Mouse (Mus musculus): ENCODE results near the gene Rapgef1. TPM values are rescaled to one million over a fixed set of nuclear protein-coding genes. Genes with fewer than 3 reads are reported as not detected.

Gene Rapgef1
- total and polyA plus RNA-seq, 3 experiments = 86.5 to 185 (median 170) TPM

DNA sequence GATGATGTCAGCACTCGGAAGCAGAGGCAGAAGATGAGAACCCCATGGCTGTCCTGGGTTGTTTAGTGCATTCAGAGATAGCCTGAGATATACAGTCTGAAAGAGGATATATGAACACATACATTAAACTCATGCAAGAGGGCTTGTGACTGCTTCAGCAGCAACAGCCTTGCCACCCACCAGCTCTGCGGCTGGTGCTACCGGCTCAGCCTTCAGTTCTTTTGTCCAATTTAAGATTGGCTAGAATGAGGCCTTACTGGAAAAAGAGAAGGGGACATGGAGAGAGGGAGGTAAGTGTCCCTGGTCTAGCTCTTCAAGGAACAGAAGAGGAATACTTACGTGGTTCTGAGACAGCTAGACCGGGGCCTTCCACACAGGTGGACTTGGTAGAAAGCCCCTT lies 13.9 kb upstream of the Rapgef1 start:
- no peak for DNase-seq (ENCODE audit: extremely low read depth)

DNA sequence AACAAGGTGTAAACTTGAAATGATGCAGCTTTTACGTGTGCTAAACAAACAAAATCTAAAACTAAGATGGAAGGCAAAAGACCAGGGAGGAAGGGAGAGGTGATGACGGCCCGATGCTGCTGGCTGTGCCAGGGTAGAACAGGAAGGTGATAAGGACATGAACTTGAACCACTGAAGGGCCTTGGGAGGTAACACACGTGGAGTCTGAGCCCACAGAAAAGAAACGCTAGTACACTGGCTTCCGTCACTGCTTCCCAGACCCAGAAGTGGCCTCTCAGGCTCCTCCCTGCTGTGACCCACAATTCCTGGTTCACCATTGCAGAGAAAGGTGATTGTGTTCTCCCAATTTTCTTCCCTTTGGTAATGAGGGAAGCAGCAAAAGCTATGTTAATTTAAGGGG lies 13.1 kb upstream of the Rapgef1 start:
- Histone ChIP-seq H3K27ac (ENCODE audit: insufficient read depth, low read depth) (no peak overlapping the region), H3K27me3 (replicated peaks) (no peaks in the 10 kb centered on the region), H3K4me2 (ENCODE audit: insufficient read depth, low read depth, poor library complexity, severe bottlenecking) (no peak overlapping the region), H3K4me3 (replicated peaks in 1 of 3; ENCODE audit: low read depth in 2 of 3, low read length in 2 of 3, poor library complexity in 1 of 3) (no peak overlapping the region), H3K4me1 (ENCODE audit: control insufficient read depth in 1 of 2, insufficient read depth in 2 of 2) (peaks cover 2 to 11% of the 10 kb centered on the region in 2 experiments; a peak in 2 of 4 replicates), H3K36me3 (replicated peaks in 1 of 2; ENCODE audit: control insufficient read depth in 1 of 2, insufficient read depth in 1 of 2, low read length in 1 of 2) (no peaks in the 10 kb centered on the region), H3K79me2 (replicated peaks; ENCODE audit: control insufficient read depth, extremely low read depth, insufficient read depth, poor library complexity, severe bottlenecking) (no peaks in the 10 kb centered on the region), H3K9ac (ENCODE audit: insufficient read depth, low read depth) (no peak overlapping the region), H3K9me3 (replicated peaks; ENCODE audit: low read length) (no peaks in the 10 kb centered on the region)
- dilution Hi-C loops (cut with MboI; ENCODE audit: extremely low pct_ligation_motif_present, extremely low pct_unique_long_range_greater_than_20kb, low sequenced_read_pairs) (no loop called here), in situ Hi-C loops (cut with MboI; ENCODE audit: low pct_ligation_motif_present, low pct_unique_long_range_greater_than_20kb, low sequenced_read_pairs) (loop anchor here (10.0 kb wide), 1 partner anchor 392 kb away; no protein-coding TSS in a partner anchor)
- no peak for TF ChIP-seq JUN (IDR thresholded peaks at IDR 0.05; ENCODE audit: insufficient read depth, low read depth, low read length)
- TF ChIP-seq MYC (IDR thresholded peaks at IDR 0.05; ENCODE audit: low read depth, low read length) = no peak
- TF ChIP-seq SIN3A (IDR thresholded peaks at IDR 0.05; ENCODE audit: low read length) = no peak
- TF ChIP-seq TCF12 (IDR thresholded peaks at IDR 0.05; ENCODE audit: low read depth, low read length) = no peak
- TF ChIP-seq E2F4 (IDR thresholded peaks at IDR 0.05; ENCODE audit: insufficient replicate concordance, low read depth, low read length) = no peak
- no peak for TF ChIP-seq EP300 (IDR thresholded peaks at IDR 0.05; ENCODE audit: low read length)
- TF ChIP-seq ZMIZ1 (IDR thresholded peaks at IDR 0.05; ENCODE audit: low read depth, low read length) = no peak
- DNase-seq (ENCODE audit: extremely low read depth) = no peak

More for the DNA sequence above, 13.9 kb upstream of the Rapgef1 start:
- Histone ChIP-seq H3K4me3 (replicated peaks in 1 of 3; ENCODE audit: low read depth in 2 of 3, low read length in 2 of 3, poor library complexity in 1 of 3) (no peak overlapping the region), H3K36me3 (replicated peaks in 1 of 2; ENCODE audit: control insufficient read depth in 1 of 2, insufficient read depth in 1 of 2, low read length in 1 of 2) (no peaks in the 10 kb centered on the region), H3K4me1 (ENCODE audit: control insufficient read depth in 1 of 2, insufficient read depth in 2 of 2) (peaks cover 2 to 11% of the 10 kb centered on the region in 2 experiments; a peak in 2 of 4 replicates), H3K9me3 (replicated peaks; ENCODE audit: low read length) (no peaks in the 10 kb centered on the region), H3K27me3 (replicated peaks) (no peaks in the 10 kb centered on the region), H3K79me2 (replicated peaks; ENCODE audit: control insufficient read depth, extremely low read depth, insufficient read depth, poor library complexity, severe bottlenecking) (no peaks in the 10 kb centered on the region), H3K9ac (ENCODE audit: insufficient read depth, low read depth) (no peak overlapping the region), H3K4me2 (ENCODE audit: insufficient read depth, low read depth, poor library complexity, severe bottlenecking) (no peak overlapping the region), H3K27ac (ENCODE audit: insufficient read depth, low read depth) (no peak overlapping the region)
- TF ChIP-seq ZC3H11A (IDR thresholded peaks at IDR 0.05; ENCODE audit: low read depth, low read length) (no peak), EP300 (IDR thresholded peaks at IDR 0.05; ENCODE audit: low read length) (no peak), USF1 (IDR thresholded peaks at IDR 0.05; ENCODE audit: low read depth, low read length) (no peak), NELFE (IDR thresholded peaks at IDR 0.05; ENCODE audit: low read depth, low read length) (no peak), UBTF (IDR thresholded peaks at IDR 0.05; ENCODE audit: low read depth, low read length) (no peak), MAZ (IDR thresholded peaks at IDR 0.05; ENCODE audit: low read depth, low read length) (no peak), MXI1 (IDR thresholded peaks at IDR 0.05; ENCODE audit: low read depth, low read length) (no peak), USF2 (conservative IDR thresholded peaks at IDR 0.05; ENCODE audit: low read depth, low read length) (no peak), PAX5 (IDR thresholded peaks at IDR 0.05; ENCODE audit: low read length) (no peak), HCFC1 (IDR thresholded peaks at IDR 0.05; ENCODE audit: low read depth, low read length) (no peak), NRF1 (IDR thresholded peaks at IDR 0.05; ENCODE audit: low read depth, low read length) (no peak), TCF12 (IDR thresholded peaks at IDR 0.05; ENCODE audit: low read depth, low read length) (no peak), SMC3 (IDR thresholded peaks at IDR 0.05; ENCODE audit: low read depth, low read length) (no peak), ELF1 (IDR thresholded peaks at IDR 0.05; ENCODE audit: low read depth, low read length) (no peak), ETS1 (conservative IDR thresholded peaks at IDR 0.05; ENCODE audit: low read depth, low read length) (no peak), JUN (IDR thresholded peaks at IDR 0.05; ENCODE audit: insufficient read depth, low read depth, low read length) (no peak), MYC (IDR thresholded peaks at IDR 0.05; ENCODE audit: low read depth, low read length) (no peak), BHLHE40 (IDR thresholded peaks at IDR 0.05; ENCODE audit: low read depth, low read length) (no peak)
- dilution Hi-C loops (cut with MboI; ENCODE audit: extremely low pct_ligation_motif_present, extremely low pct_unique_long_range_greater_than_20kb, low sequenced_read_pairs) (no loop called here), in situ Hi-C loops (cut with MboI; ENCODE audit: low pct_ligation_motif_present, low pct_unique_long_range_greater_than_20kb, low sequenced_read_pairs) (loop anchor here (10.0 kb wide), 1 partner anchor 391 kb away; no protein-coding TSS in a partner anchor)

All from CH12.LX (cell line).